Mouse (Mus musculus) heart, postnatal 0 days (tissue): ENCODE data around the gene Arhgap28. TPM values are rescaled to one million over a fixed set of nuclear protein-coding genes. Genes with fewer than 3 reads are reported as not detected.

Experiments used
- ATAC-seq: fragments of 200-750 bp; cut with Nextera tagmentation; 2 replicates; pipeline ENCODE4 v1.8.0; 2017; ENCODE audit warnings: low read depth, moderate number of reproducible peaks, moderate library complexity; ENCODE audit not compliant: insufficient read depth
- DNase-seq: peaks from one replicate; pipeline ENCODE4 v3.0.0-alpha.2; 2016; ENCODE audit warnings: low spot score
- H3K27ac ChIP-seq: fragments of 300-500 bp; sonication (generic); 2 replicates; pipeline ENCODE4 v1.5.1; 2014; ENCODE audit warnings: low read depth, mild to moderate bottlenecking
- H3K27me3 ChIP-seq: fragments of 300-500 bp; sonication (generic); 2 replicates; pipeline ENCODE4 v1.6.1; 2014; ENCODE audit warnings: low read length, mixed read lengths; ENCODE audit not compliant: control insufficient read depth, insufficient read depth
- H3K36me3 ChIP-seq: fragments of 300-500 bp; sonication (generic); replicated peaks from 2 replicates; pipeline ENCODE4 v1.6.1; 2014; ENCODE audit warnings: low read length, mixed read lengths; ENCODE audit not compliant: control insufficient read depth, insufficient read depth
- H3K4me1 ChIP-seq: fragments of 300-500 bp; sonication (generic); 2 replicates; pipeline ENCODE4 v1.6.1; 2014; ENCODE audit warnings: antibody characterized with exemption; ENCODE audit not compliant: control insufficient read depth, insufficient read depth
- H3K4me2 ChIP-seq: fragments of 300-500 bp; sonication (generic); 2 replicates; pipeline ENCODE4 v1.6.1; 2014; ENCODE audit warnings: low read depth, mild to moderate bottlenecking, low read length, moderate library complexity
- H3K4me3 ChIP-seq: fragments of 300-500 bp; sonication (generic); 2 replicates; pipeline ENCODE4 v1.5.1; 2014; ENCODE audit warnings: low read depth, low read length
- H3K9ac ChIP-seq: fragments of 300-500 bp; sonication (generic); replicated peaks from 2 replicates; pipeline ENCODE4 v1.6.1; 2014; ENCODE audit warnings: low read depth, low read length, mixed read lengths
- H3K9me3 ChIP-seq: fragments of 300-500 bp; sonication (generic); replicated peaks from 2 replicates; pipeline ENCODE4 v1.6.1; 2016; ENCODE audit warnings: low read length; ENCODE audit not compliant: control insufficient read depth
- CTCF ChIP-seq: IDR thresholded peaks from 2 replicates; pipeline ENCODE4 v1.5.1; 2016; ENCODE audit warnings: antibody characterized with exemption, control low read depth, low read depth
- EP300 ChIP-seq: IDR thresholded peaks from 2 replicates; pipeline ENCODE4 v1.6.1; 2016; ENCODE audit warnings: antibody characterized with exemption, low read depth
- WGBS: fragments of 180-500 bp; shearing (Covaris S2); extraction: QIAGEN DNeasy Blood & Tissue Kit; methylation state at CpG from one replicate; pipeline ENCODE4 v1.1.7; 2014; 5-methylcytosine and 5-hydroxymethylcytosine counted together
- polyA plus RNA-seq: library from polyadenylated mRNA; unstranded; fragments of >200 nt; fragmentation: Nextera tagmentation; extraction: Ambion mirVana; gene quantifications from 2 replicates; pipeline ENCODE4 v1.2.1, GENCODE M21; 2015
- total RNA-seq: library from RNA; depleted of rRNA; stranded (reverse); fragments of >200 nt; gene quantifications from 2 replicates; pipeline ENCODE4 v1.2.3, GENCODE M21; 2014; ENCODE audit warnings: low replicate concordance

Arhgap28 gene
- total and polyA plus RNA-seq, 2 experiments from 2014 or later: 4.1 to 7.7 TPM

- Histone ChIP-seq H3K4me2 (no peak overlapping the region), H3K9ac (no peak overlapping the region), H3K9me3 (no peaks in the 10 kb centered on the region), H3K27me3 (no peaks in the 10 kb centered on the region), H3K4me3 (no peak overlapping the region), H3K36me3 (no peaks in the 10 kb centered on the region), H3K4me1 (peaks cover 7% of the 10 kb centered on the region), H3K27ac (peak overlapping the region; percentile 26)
- TF ChIP-seq CTCF: no peak
- TF ChIP-seq EP300: no peak
- 8% methylated on average over 15 of the region's 15 CpGs for WGBS
- DNase-seq (peak; percentile 81), ATAC-seq (peak; percentile 93)
These were observed 14.8 kb downstream of the Arhgap28 start for GRCm38 (mm10) chr17:67988920-67989621.

GRCm38 (mm10) chr17:67985532-67985931, 18.4 kb downstream of the Arhgap28 start:
- H3K4me1 ChIP-seq: peaks cover 7% of the 10 kb centered on the region
- H3K27ac ChIP-seq: no peak overlapping the region
- no peaks in the 10 kb centered on the region for H3K9me3 ChIP-seq
- no peak overlapping the region for H3K9ac ChIP-seq
- 38% methylated on average over 4 of the region's 4 CpGs for WGBS
- TF ChIP-seq CTCF (no peak), EP300 (no peak)
- H3K4me2 ChIP-seq: no peak overlapping the region
- H3K27me3 ChIP-seq: no peaks in the 10 kb centered on the region
- H3K4me3 ChIP-seq: no peak overlapping the region
- ATAC-seq: no peak
- DNase-seq: no peak
- H3K36me3 ChIP-seq: no peaks in the 10 kb centered on the region

- no peak for ATAC-seq
- WGBS: 72% methylated on average over 3 of the region's 3 CpGs
- TF ChIP-seq EP300 (no peak), CTCF (no peak)
These were observed 23.3 kb downstream of the Arhgap28 start for GRCm38 (mm10) chr17:67980573-67980972.

GRCm38 (mm10) chr17:67979248-67979647, 24.7 kb downstream of the Arhgap28 start:
- peak overlapping the region; percentile 53 for H3K27ac ChIP-seq
- DNase-seq (peak; percentile 25), ATAC-seq (0 out of 2 replicates have a peak, but pooled peaks have one; percentile 31)
- H3K9ac ChIP-seq: no peak overlapping the region
- H3K4me1 ChIP-seq: no peaks in the 10 kb centered on the region
- no peak overlapping the region for H3K4me2 ChIP-seq
- TF ChIP-seq CTCF: no peak
- TF ChIP-seq EP300: no peak
- no peaks in the 10 kb centered on the region for H3K36me3 ChIP-seq
- no peak overlapping the region for H3K4me3 ChIP-seq
- WGBS: 68% methylated on average over 5 of the region's 5 CpGs
- no peaks in the 10 kb centered on the region for H3K9me3 ChIP-seq
- no peaks in the 10 kb centered on the region for H3K27me3 ChIP-seq

More at GRCm38 (mm10) chr17:67980573-67980972, 23.3 kb downstream of the Arhgap28 start:
- no peak overlapping the region for H3K4me2 ChIP-seq
- no peaks in the 10 kb centered on the region for H3K4me1 ChIP-seq
- H3K36me3 ChIP-seq: no peaks in the 10 kb centered on the region
- H3K9me3 ChIP-seq: no peaks in the 10 kb centered on the region
- no peak overlapping the region for H3K9ac ChIP-seq
- DNase-seq: no peak
- H3K4me3 ChIP-seq: no peak overlapping the region
- no peaks in the 10 kb centered on the region for H3K27me3 ChIP-seq
- H3K27ac ChIP-seq: no peak overlapping the region

- no peak overlapping the region for H3K9ac ChIP-seq
- no peaks in the 10 kb centered on the region for H3K4me1 ChIP-seq
- H3K4me2 ChIP-seq: peak overlapping the region; percentile 8; the same call in 1 of the 2 replicates
- TF ChIP-seq EP300: no peak
- no peak for TF ChIP-seq CTCF
- peak overlapping the region; percentile 53 for H3K27ac ChIP-seq
- H3K36me3 ChIP-seq: no peaks in the 10 kb centered on the region
- H3K27me3 ChIP-seq: no peaks in the 10 kb centered on the region
- 28% methylated on average over 3 of the region's 3 CpGs for WGBS
- H3K4me3 ChIP-seq: no peak overlapping the region
- no peaks in the 10 kb centered on the region for H3K9me3 ChIP-seq
- DNase-seq (peak; percentile 65), ATAC-seq (peak; percentile 82)
These were observed 25.1 kb downstream of the Arhgap28 start for GRCm38 (mm10) chr17:67978786-67979185.
